Mouse (Mus musculus) embryonic facial prominence, embryonic 14.5 days (tissue): ENCODE results near the gene Sar1a. TPM values are rescaled to one million over a fixed set of nuclear protein-coding genes. Genes with fewer than 3 reads are reported as not detected.

Experiments
- ATAC-seq: fragments of 200-750 bp; cut with Nextera tagmentation; 2 replicates; pipeline ENCODE4 v1.8.0; 2017; ENCODE audit warnings: low read depth, moderate number of reproducible peaks, moderate TSS enrichment
- DNase-seq: peaks from one replicate; pipeline ENCODE4 v3.0.0-alpha.2; 2015; ENCODE audit warnings: low spot score
- H3K27ac ChIP-seq: fragments of 300-500 bp; sonication (generic); replicated peaks from 2 replicates; pipeline ENCODE4 v1.5.1; 2014; ENCODE audit warnings: low read depth, mild to moderate bottlenecking, low read length, moderate library complexity
- H3K27me3 ChIP-seq: fragments of 300-500 bp; sonication (generic); replicated peaks from 2 replicates; pipeline ENCODE4 v1.6.1; 2014; ENCODE audit warnings: low read length; ENCODE audit not compliant: control insufficient read depth, insufficient read depth
- H3K36me3 ChIP-seq: fragments of 300-500 bp; sonication (generic); 2 replicates; pipeline ENCODE4 v1.6.1; 2014; ENCODE audit warnings: low read length, mixed read lengths; ENCODE audit not compliant: control insufficient read depth, insufficient read depth
- H3K4me1 ChIP-seq: fragments of 300-500 bp; sonication (generic); 2 replicates; pipeline ENCODE4 v1.6.1; 2014; ENCODE audit warnings: antibody characterized with exemption, low read length; ENCODE audit not compliant: control insufficient read depth, insufficient read depth
- H3K4me2 ChIP-seq: fragments of 300-500 bp; sonication (generic); 2 replicates; pipeline ENCODE4 v1.6.1; 2014; ENCODE audit warnings: low read depth, mild to moderate bottlenecking, low read length, moderate library complexity, mixed read lengths
- H3K4me3 ChIP-seq: fragments of 300-500 bp; sonication (generic); 2 replicates; pipeline ENCODE4 v1.5.1; 2014; ENCODE audit warnings: low read depth, mild to moderate bottlenecking, low read length
- H3K9ac ChIP-seq: fragments of 300-500 bp; sonication (generic); 2 replicates; pipeline ENCODE4 v1.6.1; 2014; ENCODE audit warnings: low read depth, mild to moderate bottlenecking, low read length, moderate library complexity, mixed read lengths
- H3K9me3 ChIP-seq: fragments of 300-500 bp; sonication (generic); 2 replicates; pipeline ENCODE4 v1.6.1; 2016; ENCODE audit warnings: low read length; ENCODE audit not compliant: control insufficient read depth
- WGBS: fragments of 180-500 bp; shearing (Covaris S2); extraction: QIAGEN DNeasy Blood & Tissue Kit; methylation state at CpG from one replicate; pipeline ENCODE4 v1.1.7; 2014; 5-methylcytosine and 5-hydroxymethylcytosine counted together
- polyA plus RNA-seq: library from polyadenylated mRNA; unstranded; fragments of >200 nt; fragmentation: Nextera tagmentation; extraction: Ambion mirVana; gene quantifications from 2 replicates; pipeline ENCODE4 v1.2.1, GENCODE M21; 2014

Sar1a gene
- polyA plus RNA-seq, result 338 and 352 TPM in 2 replicates

DNA sequence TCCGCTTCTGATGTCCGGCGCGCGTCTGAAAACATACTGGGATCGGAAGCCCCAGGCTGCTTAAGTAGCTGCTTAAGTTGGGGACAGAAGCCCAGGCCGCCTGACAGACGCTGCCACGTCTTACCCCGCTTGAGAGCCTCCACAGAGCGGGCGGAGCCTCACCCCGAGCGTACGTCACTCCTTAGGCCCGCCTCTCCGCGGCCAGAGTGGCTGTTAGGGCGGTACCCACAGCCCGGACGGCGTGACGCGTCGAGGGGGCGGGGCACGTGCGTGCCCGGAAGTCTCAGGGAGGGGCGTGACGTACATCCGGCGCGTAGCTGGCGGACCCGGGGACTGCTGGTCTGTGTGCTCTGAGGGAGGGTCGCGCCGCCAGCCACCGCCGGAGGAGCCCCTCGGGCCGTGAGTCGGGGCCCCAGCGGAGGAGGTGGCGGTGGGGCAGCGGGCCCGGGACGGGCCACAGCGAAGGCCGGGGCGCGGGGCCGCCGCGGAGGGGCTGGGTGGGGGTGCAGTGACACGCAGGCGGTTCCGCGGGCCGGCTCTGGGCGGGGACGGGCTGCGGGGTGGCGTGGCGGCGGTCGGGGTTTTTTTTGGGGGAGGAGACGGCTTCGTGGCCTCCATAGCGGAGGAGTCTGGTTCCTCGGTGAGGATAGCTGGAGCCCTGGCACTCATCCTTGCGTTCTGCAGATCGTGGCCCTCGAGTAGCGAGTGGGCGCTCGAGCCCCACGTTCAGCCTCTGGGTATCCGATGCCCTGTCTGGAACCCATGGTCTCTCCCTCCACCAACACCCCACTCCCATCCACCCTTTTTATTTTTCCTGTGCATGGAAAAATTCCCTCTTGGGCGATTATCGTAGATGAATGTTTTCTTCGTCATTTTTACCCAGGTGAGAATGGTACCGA lies at the start of gene Sar1a:
Gene Sar1a, plus strand, starts transcription at position 285 of the 899 bp plus-strand sequence.
- H3K4me1 ChIP-seq, result peaks cover 11% of the 10 kb centered on the region; the same call in 1 of the 2 replicates
- H3K27me3 ChIP-seq, result no peaks in the 10 kb centered on the region
- WGBS, result under 1% methylated on average over 44 of the region's 84 CpGs
- peak within 1 kb of the TSS; percentile 92 for H3K27ac ChIP-seq
- ATAC-seq, result peak; percentile 100
- peak within 1 kb of the TSS; percentile 97 for H3K9ac ChIP-seq
- H3K4me3 ChIP-seq, result peak within 1 kb of the TSS; percentile 92
- peak within 1 kb of the TSS; percentile 94 for H3K4me2 ChIP-seq
- peaks cover 12% of the 10 kb centered on the region for H3K36me3 ChIP-seq
- DNase-seq, result peak; percentile 99
- H3K9me3 ChIP-seq, result no peaks in the 10 kb centered on the region

- 0 out of 2 replicates have a peak, but pooled peaks cover 4% of the 10 kb centered on the region for H3K9me3 ChIP-seq
- no peak overlapping the region for H3K9ac ChIP-seq
- H3K36me3 ChIP-seq, result no peaks in the 10 kb centered on the region
- H3K4me3 ChIP-seq, result no peak overlapping the region
- no peak overlapping the region for H3K27ac ChIP-seq
- 74% methylated on average over 10 of the region's 10 CpGs for WGBS
- DNase-seq (no peak), ATAC-seq (no peak)
- H3K27me3 ChIP-seq, result no peaks in the 10 kb centered on the region
- H3K4me2 ChIP-seq, result no peak overlapping the region
- H3K4me1 ChIP-seq, result no peaks in the 10 kb centered on the region
Measured at GRCm38 (mm10) chr10:61632445-61632844, 47.7 kb upstream of the Sar1a start.

GRCm38 (mm10) chr10:61637055-61637454 lies 43.0 kb upstream of the Sar1a start:
- H3K9me3 ChIP-seq, result 0 out of 2 replicates have a peak, but pooled peaks cover 4% of the 10 kb centered on the region
- H3K36me3 ChIP-seq, result no peaks in the 10 kb centered on the region
- no peak for DNase-seq
- H3K4me3 ChIP-seq, result no peak overlapping the region
- H3K4me2 ChIP-seq, result no peak overlapping the region
- no peak overlapping the region for H3K27ac ChIP-seq
- WGBS, result 76% methylated on average over 7 of the region's 7 CpGs
- H3K27me3 ChIP-seq, result no peaks in the 10 kb centered on the region
- no peaks in the 10 kb centered on the region for H3K4me1 ChIP-seq
- H3K9ac ChIP-seq, result no peak overlapping the region
- ATAC-seq, result no peak

GRCm38 (mm10) chr10:61640363-61640762 lies 39.7 kb upstream of the Sar1a start:
- no peak for DNase-seq
- H3K4me3 ChIP-seq, result no peak overlapping the region
- no peaks in the 10 kb centered on the region for H3K4me1 ChIP-seq
- 79% methylated on average over 4 of the region's 4 CpGs for WGBS
- H3K36me3 ChIP-seq, result no peaks in the 10 kb centered on the region
- ATAC-seq, result no peak
- no peaks in the 10 kb centered on the region for H3K27me3 ChIP-seq
- H3K27ac ChIP-seq, result no peak overlapping the region
- no peak overlapping the region for H3K9ac ChIP-seq
- 0 out of 2 replicates have a peak, but pooled peaks cover 4% of the 10 kb centered on the region for H3K9me3 ChIP-seq
- no peak overlapping the region for H3K4me2 ChIP-seq

- H3K4me3 ChIP-seq, result no peak overlapping the region
- 79% methylated on average over 7 of the region's 7 CpGs for WGBS
- no peaks in the 10 kb centered on the region for H3K27me3 ChIP-seq
- H3K4me1 ChIP-seq, result peaks cover 7% of the 10 kb centered on the region
- H3K9ac ChIP-seq, result no peak overlapping the region
- no peak overlapping the region for H3K4me2 ChIP-seq
- no peaks in the 10 kb centered on the region for H3K9me3 ChIP-seq
- ATAC-seq (no peak), DNase-seq (no peak)
- no peak overlapping the region for H3K27ac ChIP-seq
- no peaks in the 10 kb centered on the region for H3K36me3 ChIP-seq
Measured at GRCm38 (mm10) chr10:61646557-61646956, 33.5 kb upstream of the Sar1a start.

GRCm38 (mm10) chr10:61647790-61648736 lies 32.0 kb upstream of the Sar1a start, which contains the start of gene Ppa1:
Ppa1 (plus strand) TSS chr10:61648552.
- peaks cover 9% of the 10 kb centered on the region; the same call in 1 of the 2 replicates for H3K36me3 ChIP-seq
- H3K9ac ChIP-seq, result peak within 1 kb of the TSS; percentile 85
- peak within 1 kb of the TSS; percentile 72 for H3K4me2 ChIP-seq
- H3K9me3 ChIP-seq, result no peaks in the 10 kb centered on the region
- 7% methylated on average over 11 of the region's 50 CpGs for WGBS
- H3K4me3 ChIP-seq, result peak within 1 kb of the TSS; percentile 86
- DNase-seq, result peak; percentile 95
- peaks cover 7% of the 10 kb centered on the region for H3K4me1 ChIP-seq
- H3K27me3 ChIP-seq, result no peaks in the 10 kb centered on the region
- peak within 1 kb of the TSS; percentile 71 for H3K27ac ChIP-seq
- ATAC-seq, result peak; percentile 98

DNA sequence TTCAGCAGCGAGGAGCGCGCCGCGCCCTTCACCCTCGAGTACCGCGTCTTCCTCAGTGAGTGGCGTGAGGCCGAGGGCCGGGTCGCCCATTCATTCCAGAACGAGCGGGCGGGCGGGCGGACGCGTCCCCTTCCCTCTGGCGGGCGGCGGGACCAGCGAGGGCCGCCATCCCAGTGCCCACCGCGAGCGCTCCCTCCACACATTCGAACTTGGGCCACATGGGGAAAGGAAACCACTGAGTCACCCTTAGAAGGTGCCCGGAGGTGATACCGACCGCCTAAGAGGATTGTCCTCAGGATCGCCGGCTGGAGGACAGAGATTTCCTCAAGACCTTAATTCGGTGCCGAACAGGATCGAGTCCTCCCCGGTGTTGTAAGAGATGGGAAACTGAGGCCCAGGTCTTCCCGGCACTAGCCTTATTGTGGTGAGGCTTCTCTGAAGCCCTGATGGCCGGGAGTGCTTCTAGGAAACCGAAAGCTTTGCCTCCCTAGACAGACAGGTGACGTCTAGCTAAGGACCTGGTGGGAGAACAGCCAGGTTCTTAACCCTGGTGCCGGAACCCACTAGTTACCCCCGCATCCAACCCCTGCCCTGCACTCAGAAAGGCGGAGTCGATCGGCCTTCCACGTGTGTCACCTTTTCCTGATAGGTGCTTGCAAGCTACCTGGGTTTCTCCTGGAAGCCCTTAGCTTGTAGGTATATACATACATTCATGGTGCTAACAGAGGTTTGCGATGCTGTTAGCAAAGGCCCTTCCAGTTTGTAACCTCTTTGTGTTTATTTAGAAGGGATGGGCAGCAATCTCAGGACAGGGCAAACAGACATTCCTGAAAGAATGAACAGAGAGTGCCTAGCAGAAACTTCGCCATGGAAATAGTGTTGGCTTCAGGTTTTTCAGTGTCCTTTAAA lies 31.1 kb upstream of the Sar1a start:
- H3K27ac ChIP-seq, result peak overlapping the region; percentile 71
- ATAC-seq, result peak; percentile 45
- no peaks in the 10 kb centered on the region for H3K9me3 ChIP-seq
- WGBS, result 2% methylated on average over 24 of the region's 49 CpGs
- H3K36me3 ChIP-seq, result peaks cover 13% of the 10 kb centered on the region; the same call in 1 of the 2 replicates
- peak overlapping the region; percentile 72 for H3K4me2 ChIP-seq
- H3K4me1 ChIP-seq, result peaks cover 7% of the 10 kb centered on the region
- DNase-seq, result peak; percentile 17
- no peaks in the 10 kb centered on the region for H3K27me3 ChIP-seq
- H3K9ac ChIP-seq, result peak overlapping the region; percentile 85
- H3K4me3 ChIP-seq, result peak overlapping the region; percentile 86
